ENCODE assay signal across 14 mouse cellular contexts in genomic region chr4:115978911-115979310, GRCm38 (mm10). TPM values are rescaled to one million over a fixed set of nuclear protein-coding genes. Genes with fewer than 3 reads are reported as not detected.
DNase-seq lines count a peak whose midpoint lies in the region; ATAC-seq and TF ChIP-seq lines count a peak whose summit lies in the region.
"Had no signal": no experiment of that assay in that cellular context is flagged by ENCODE, and none has a peak within 500 bp of the region (broad histone marks: within the 10 kb centered on the region; RNA-seq: fewer than 3 reads in every experiment).

No protein-coding gene starts in this region.

- TF ChIP-seq POLR2A in heart, adult 2 months (IDR thresholded peaks at IDR 0.05; ENCODE audit: insufficient read depth, low read depth, low read length) = no peak

- ATAC-seq in heart, embryonic 13.5 days (ENCODE audit: extremely low read depth, insufficient number of reproducible peaks, low FRiP score, low TSS enrichment) = no peak
- no peak for ATAC-seq in embryonic facial prominence, embryonic 14.5 days (ENCODE audit: low read depth)
- 0 out of 2 replicates have a peak, but pooled peaks have one; percentile 2 for ATAC-seq in hindbrain, embryonic 13.5 days (ENCODE audit: low FRiP score)
- ATAC-seq in midbrain, embryonic 12.5 days (ENCODE audit: low FRiP score, low read depth) = peak; percentile 13; the same call in 1 of the 2 replicates
- ATAC-seq in inflammation-experienced regulatory T-cells, adult 6 months = no peak

- no peak for TF ChIP-seq EP300 in heart, adult 2 months (IDR thresholded peaks at IDR 0.05; ENCODE audit: insufficient read depth, low read depth, low read length)

- no peaks in the 10 kb centered on the region for H3K36me3 ChIP-seq in heart, embryonic 13.5 days
- H3K36me3 ChIP-seq in heart, adult 2 months (ENCODE audit: control insufficient read depth, insufficient read depth, low read length) = no peaks in the 10 kb centered on the region
- no peaks in the 10 kb centered on the region for H3K36me3 ChIP-seq in embryonic facial prominence, embryonic 14.5 days (ENCODE audit: control insufficient read depth, insufficient read depth, low read length)
- no peaks in the 10 kb centered on the region for H3K36me3 ChIP-seq in hindbrain, embryonic 13.5 days
- H3K36me3 ChIP-seq in midbrain, embryonic 12.5 days = no peaks in the 10 kb centered on the region

- H3K4me1 ChIP-seq in heart, embryonic 13.5 days = peaks cover 14% of the 10 kb centered on the region
- H3K4me1 ChIP-seq in heart, adult 2 months (ENCODE audit: control insufficient read depth, insufficient read depth, low read length) = no peaks in the 10 kb centered on the region
- H3K4me1 ChIP-seq in embryonic facial prominence, embryonic 14.5 days (ENCODE audit: control insufficient read depth, insufficient read depth, low read length) = 0 out of 2 replicates have a peak, but pooled peaks cover 3% of the 10 kb centered on the region
- peaks cover 31% of the 10 kb centered on the region for H3K4me1 ChIP-seq in hindbrain, embryonic 13.5 days (replicated peaks)
- peaks cover 33% of the 10 kb centered on the region for H3K4me1 ChIP-seq in midbrain, embryonic 12.5 days

- no peak for TF ChIP-seq CTCF in heart, adult 2 months (IDR thresholded peaks at IDR 0.05)

- 8% methylated on average over 4 of the region's 4 CpGs for WGBS in heart, embryonic 13.5 days
- WGBS in heart, adult 2 months = 43% methylated on average over 4 of the region's 4 CpGs
- 11% methylated on average over 4 of the region's 4 CpGs for WGBS in embryonic facial prominence, embryonic 14.5 days
- WGBS in hindbrain, embryonic 13.5 days = 13% methylated on average over 4 of the region's 4 CpGs
- 9% methylated on average over 4 of the region's 4 CpGs for WGBS in midbrain, embryonic 12.5 days

- H3K79me2 ChIP-seq in heart, adult 2 months (replicated peaks; ENCODE audit: control insufficient read depth, insufficient read depth, low read length) = no peaks in the 10 kb centered on the region

- no peak for DNase-seq in heart, adult 2 months
- DNase-seq in embryonic facial prominence, embryonic 14.5 days (ENCODE audit: low spot score) = no peak
- no peak for DNase-seq in adipocyte (ENCODE audit: low spot score)
- DNase-seq in adrenal gland, postnatal 36 days = no peak
- DNase-seq: thymus, adult 2 months had no signal

- H3K9me3 ChIP-seq in heart, embryonic 13.5 days = no peaks in the 10 kb centered on the region
- no peaks in the 10 kb centered on the region for H3K9me3 ChIP-seq in embryonic facial prominence, embryonic 14.5 days (ENCODE audit: control insufficient read depth, low read length)
- H3K9me3 ChIP-seq in hindbrain, embryonic 13.5 days = no peaks in the 10 kb centered on the region
- no peaks in the 10 kb centered on the region for H3K9me3 ChIP-seq in midbrain, embryonic 12.5 days

- H3K4me2 ChIP-seq in heart, embryonic 13.5 days = peak overlapping the region; percentile 67; the same call in 1 of the 2 replicates
- H3K4me2 ChIP-seq in embryonic facial prominence, embryonic 14.5 days (ENCODE audit: low read depth, low read length) = peak overlapping the region; percentile 53; the same call in 1 of the 2 replicates
- peak overlapping the region; percentile 61 for H3K4me2 ChIP-seq in hindbrain, embryonic 13.5 days
- peak overlapping the region; percentile 57 for H3K4me2 ChIP-seq in midbrain, embryonic 12.5 days (replicated peaks)

- intact Hi-C loops in heart, adult 2 months (cut with DNase I) = no loop called here

- H3K9ac ChIP-seq in heart, embryonic 13.5 days = no peak overlapping the region
- H3K9ac ChIP-seq in heart, adult 2 months (ENCODE audit: low read depth, low read length) = no peak overlapping the region
- H3K9ac ChIP-seq in embryonic facial prominence, embryonic 14.5 days (ENCODE audit: low read depth, low read length) = no peak overlapping the region
- peak overlapping the region; percentile 68; the same call in 1 of the 2 replicates for H3K9ac ChIP-seq in hindbrain, embryonic 13.5 days
- H3K9ac ChIP-seq in midbrain, embryonic 12.5 days (replicated peaks) = peak overlapping the region; percentile 46; the same call in 1 of the 2 replicates
- H3K9ac ChIP-seq: liver, embryonic 14.5 days had no signal

- H3K27ac ChIP-seq in heart, embryonic 13.5 days (replicated peaks) = no peak overlapping the region
- no peak overlapping the region for H3K27ac ChIP-seq in heart, adult 2 months
- no peak overlapping the region for H3K27ac ChIP-seq in embryonic facial prominence, embryonic 14.5 days (replicated peaks; ENCODE audit: low read depth, low read length)
- H3K27ac ChIP-seq in hindbrain, embryonic 13.5 days = no peak overlapping the region
- no peak overlapping the region for H3K27ac ChIP-seq in midbrain, embryonic 12.5 days (replicated peaks)
- H3K27ac ChIP-seq: liver, embryonic 14.5 days had no signal

- H3K4me3 ChIP-seq in heart, embryonic 13.5 days = no peak overlapping the region
- H3K4me3 ChIP-seq in heart, adult 2 months = no peak overlapping the region
- H3K4me3 ChIP-seq in embryonic facial prominence, embryonic 14.5 days (ENCODE audit: low read depth, low read length) = no peak overlapping the region
- H3K4me3 ChIP-seq in hindbrain, embryonic 13.5 days = peak overlapping the region; percentile 36; the same call in 1 of the 2 replicates
- peak overlapping the region; percentile 36; the same call in 1 of the 2 replicates for H3K4me3 ChIP-seq in midbrain, embryonic 12.5 days

- peaks cover 98% of the 10 kb centered on the region for H3K27me3 ChIP-seq in heart, embryonic 13.5 days (replicated peaks)
- peaks cover 3% of the 10 kb centered on the region; the same call in 1 of the 2 replicates for H3K27me3 ChIP-seq in heart, adult 2 months (ENCODE audit: control insufficient read depth, insufficient read depth, low read length)
- peaks cover 82% of the 10 kb centered on the region for H3K27me3 ChIP-seq in embryonic facial prominence, embryonic 14.5 days (replicated peaks; ENCODE audit: control insufficient read depth, insufficient read depth, low read length)
- H3K27me3 ChIP-seq in hindbrain, embryonic 13.5 days = peaks cover 94% of the 10 kb centered on the region
- H3K27me3 ChIP-seq in midbrain, embryonic 12.5 days = peaks cover 87% of the 10 kb centered on the region

RNA-seq across cellular contexts. Expression of gene Faah, which starts 38.8 kb away (rescaled TPM):
- 1.9 and 2.1 TPM in 2 replicates for polyA plus RNA-seq in heart, embryonic 13.5 days (2015; fragmentation: Nextera tagmentation; extraction: Ambion mirVana)
- total RNA-seq in heart, adult 2 months (2021) = under 1 TPM; 0.14 to 0.23 TPM
- polyA plus RNA-seq in heart, adult 2 months (2012; rRNA removed) = 0.53 and 1.4 TPM in 2 replicates
- 3.8 and 4.5 TPM in 2 replicates for polyA plus RNA-seq in embryonic facial prominence, embryonic 14.5 days (2014; fragmentation: Nextera tagmentation; extraction: Ambion mirVana)
- polyA plus RNA-seq in hindbrain, embryonic 13.5 days (2015; fragmentation: Nextera tagmentation; extraction: Ambion mirVana) = 13.0 and 13.3 TPM in 2 replicates
- 4.5 and 5.5 TPM in 2 replicates for polyA plus RNA-seq in midbrain, embryonic 12.5 days (2016; fragmentation: Nextera tagmentation; extraction: Ambion mirVana)
- polyA plus RNA-seq in inflammation-experienced regulatory T-cells, adult 6 months (2017; shearing (Covaris generic)) = 10 to 100 TPM; 29.0 to 64.8 (median 60.3) TPM
- total RNA-seq in adrenal gland, postnatal 36 days (2021) = 1 to 10 TPM; 2.6 to 3.4 TPM

RNA-seq across cellular contexts. Expression of gene Dmbx1, which starts 39.2 kb away (rescaled TPM):
- 0.05 TPM in 1 of 2 replicates, not detected in the other for polyA plus RNA-seq in heart, embryonic 13.5 days (2015; fragmentation: Nextera tagmentation; extraction: Ambion mirVana)
- total RNA-seq in heart, adult 2 months (2021) = not detected
- not detected in 2 replicates for polyA plus RNA-seq in heart, adult 2 months (2012; rRNA removed)
- 0.26 and 0.58 TPM in 2 replicates for polyA plus RNA-seq in embryonic facial prominence, embryonic 14.5 days (2014; fragmentation: Nextera tagmentation; extraction: Ambion mirVana)
- 12.7 and 14.3 TPM in 2 replicates for polyA plus RNA-seq in hindbrain, embryonic 13.5 days (2015; fragmentation: Nextera tagmentation; extraction: Ambion mirVana)
- polyA plus RNA-seq in midbrain, embryonic 12.5 days (2016; fragmentation: Nextera tagmentation; extraction: Ambion mirVana) = 18.2 and 18.3 TPM in 2 replicates
- not detected for polyA plus RNA-seq in inflammation-experienced regulatory T-cells, adult 6 months (2017; shearing (Covaris generic))
- not detected for total RNA-seq in adrenal gland, postnatal 36 days (2021)
- total RNA-seq: megakaryocyte, adult 5-6 weeks had no signal
- polyA plus RNA-seq: heart, postnatal 0 days; kidney, embryonic 14.5 days; liver, embryonic 14.5 days; spleen, adult 2 months had no signal

Comparison
In these comparisons a context has a peak if more than half of its experiments do, and no peak if none do; other contexts are left out.
1. ATAC-seq: peak in hindbrain, embryonic 13.5 days (single experiment) and midbrain, embryonic 12.5 days (single experiment); none in heart, embryonic 13.5 days (single experiment), embryonic facial prominence, embryonic 14.5 days (single experiment) and inflammation-experienced regulatory T-cells, adult 6 months (single experiment).
2. H3K4me3 ChIP-seq: peak in hindbrain, embryonic 13.5 days (single experiment) and midbrain, embryonic 12.5 days (single experiment); none in heart, embryonic 13.5 days (single experiment), heart, adult 2 months (single experiment) and embryonic facial prominence, embryonic 14.5 days (single experiment).
3. H3K9ac ChIP-seq: peak in hindbrain, embryonic 13.5 days (single experiment) and midbrain, embryonic 12.5 days (single experiment); none in heart, embryonic 13.5 days (single experiment), heart, adult 2 months (single experiment) and embryonic facial prominence, embryonic 14.5 days (single experiment).
4. Peak in every context shown above with its lines, with median percentiles within 50 percentile points of each other: H3K4me2 ChIP-seq.